Comparison of ENCODE assay signal across 8 mouse cellular contexts in the genomic region with DNA sequence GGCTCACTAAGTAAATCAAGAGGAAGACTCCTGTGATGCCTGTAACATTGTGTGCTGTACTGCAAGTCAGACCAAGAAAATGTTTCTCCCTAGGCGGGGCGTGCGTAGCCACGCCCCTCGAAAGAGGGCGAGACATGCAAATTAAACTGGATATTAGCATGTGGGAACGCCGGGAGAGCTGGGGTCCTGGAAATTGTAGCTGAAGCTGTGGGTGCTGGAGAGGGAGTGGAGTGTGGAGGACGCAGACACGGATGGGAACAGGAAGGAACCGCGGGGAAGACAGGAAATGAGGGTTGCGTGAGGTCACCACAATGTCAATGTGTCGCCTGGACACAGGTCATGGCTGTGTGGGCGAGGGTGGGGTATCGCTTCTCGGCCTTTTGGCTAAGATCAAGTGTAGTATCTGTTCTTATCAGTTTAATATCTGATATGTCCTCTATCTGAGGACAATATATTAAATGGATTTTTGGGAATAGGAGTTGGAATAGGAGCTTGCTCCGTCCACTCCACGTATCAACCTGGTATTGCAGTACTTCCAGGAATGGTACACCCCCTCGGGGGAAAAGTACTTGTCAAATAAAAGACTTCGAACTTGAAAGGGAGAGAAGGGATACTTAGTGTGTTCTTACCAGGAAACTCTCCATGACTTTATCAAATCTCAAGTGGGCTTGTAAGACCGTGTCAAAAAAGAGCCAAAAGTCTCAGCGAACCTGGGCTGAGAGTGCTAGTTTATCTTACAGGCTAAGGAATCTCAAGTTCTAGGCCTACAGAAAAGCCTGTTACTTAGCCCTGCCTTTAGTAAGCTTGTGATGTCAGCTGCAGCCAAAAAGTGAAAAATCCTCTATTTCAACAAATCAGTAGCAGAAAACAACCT. TPM values are rescaled to one million over a fixed set of nuclear protein-coding genes. Genes with fewer than 3 reads are reported as not detected.
DNase-seq lines count a peak whose midpoint lies in the region; ATAC-seq and TF ChIP-seq lines count a peak whose summit lies in the region.

No protein-coding gene starts in this region.

- peak overlapping the region; percentile 93 for H3K27ac ChIP-seq in heart, embryonic 10.5 days
- peak overlapping the region; percentile 69 for H3K27ac ChIP-seq in kidney, adult 2 months (ENCODE audit: insufficient read depth, low read depth, low read length)
- H3K27ac ChIP-seq in lung, embryonic 16.5 days (ENCODE audit: low read length): peak overlapping the region; percentile 87

- WGBS in heart, embryonic 10.5 days: under 1% methylated on average over 23 of the region's 23 CpGs
- WGBS in kidney, adult 2 months: 16% methylated on average over 23 of the region's 23 CpGs
- 5% methylated on average over 23 of the region's 23 CpGs for WGBS in lung, embryonic 16.5 days

- H3K4me1 ChIP-seq in heart, embryonic 10.5 days: no peaks in the 10 kb centered on the region
- no peaks in the 10 kb centered on the region for H3K4me1 ChIP-seq in kidney, adult 2 months (ENCODE audit: control insufficient read depth, insufficient read depth, low read length)
- peaks cover 12% of the 10 kb centered on the region; the same call in 1 of the 2 replicates for H3K4me1 ChIP-seq in lung, embryonic 16.5 days (replicated peaks; ENCODE audit: control insufficient read depth, insufficient read depth, low read length)

- H3K9ac ChIP-seq in lung, embryonic 16.5 days (ENCODE audit: low read length): no peak overlapping the region

- TF ChIP-seq CTCF in kidney, adult 2 months (conservative IDR thresholded peaks at IDR 0.05; ENCODE audit: insufficient read depth, insufficient read length, low read depth, low read length): no peak

- peak; percentile 93 for ATAC-seq in lung, embryonic 16.5 days (ENCODE audit: low read depth)

- peak overlapping the region; percentile 46 for H3K4me3 ChIP-seq in heart, embryonic 10.5 days
- H3K4me3 ChIP-seq in kidney, adult 2 months (ENCODE audit: insufficient read depth, low read depth, low read length): peak overlapping the region; percentile 11; the same call in 1 of the 2 replicates
- H3K4me3 ChIP-seq in lung, embryonic 16.5 days (ENCODE audit: low read length): 0 out of 2 replicates have a peak overlapping the region, but pooled peaks have one; percentile 5

- H3K4me2 ChIP-seq in lung, embryonic 16.5 days (ENCODE audit: low read depth, low read length): peak overlapping the region; percentile 33

- DNase-seq in thymus, postnatal 0 days (ENCODE audit: low spot score): peak; percentile 73
- DNase-seq in thymus, postnatal 25 days: no peak
- peak; percentile 91 for DNase-seq in embryo, embryonic 10.5 days (ENCODE audit: low spot score)
- peak; percentile 89 for DNase-seq in heart, embryonic 10.5 days (ENCODE audit: low spot score)
- peak; percentile 48 for DNase-seq in kidney, adult 2 months
- peak; percentile 3 for DNase-seq in ovary, postnatal 10 days (ENCODE audit: low spot score)
- DNase-seq in left cerebral cortex, adult 8-10 months (ENCODE audit: low spot score in 2 of 2): no peak

- H3K27me3 ChIP-seq in heart, embryonic 10.5 days (ENCODE audit: insufficient read depth, poor library complexity, severe bottlenecking): no peaks in the 10 kb centered on the region
- H3K27me3 ChIP-seq in kidney, adult 2 months (replicated peaks; ENCODE audit: control insufficient read depth, insufficient read depth, low read length): no peaks in the 10 kb centered on the region
- H3K27me3 ChIP-seq in lung, embryonic 16.5 days (ENCODE audit: control insufficient read depth, insufficient read depth, low read depth, low read length): no peaks in the 10 kb centered on the region

- H3K36me3 ChIP-seq in heart, embryonic 10.5 days: peaks cover 31% of the 10 kb centered on the region
- no peaks in the 10 kb centered on the region; the same call in 1 of the 2 replicates for H3K36me3 ChIP-seq in kidney, adult 2 months (ENCODE audit: control insufficient read depth, insufficient read depth, low read length)
- peaks cover 25% of the 10 kb centered on the region for H3K36me3 ChIP-seq in lung, embryonic 16.5 days (ENCODE audit: control insufficient read depth, insufficient read depth, low read length)

- TF ChIP-seq POLR2A in kidney, adult 2 months (IDR thresholded peaks at IDR 0.05; ENCODE audit: low read depth, low read length): peak; percentile 52

- no peaks in the 10 kb centered on the region for H3K9me3 ChIP-seq in heart, embryonic 10.5 days
- no peaks in the 10 kb centered on the region for H3K9me3 ChIP-seq in lung, embryonic 16.5 days (ENCODE audit: control insufficient read depth, low read length)

RNA-seq across cellular contexts. Expression of a gene that starts 21.1 kb away (rescaled TPM):
- polyA plus RNA-seq in thymus, postnatal 0 days (2015; fragmentation: Nextera tagmentation; extraction: Ambion mirVana): 103 and 114 TPM in 2 replicates
- polyA plus RNA-seq in heart, embryonic 10.5 days (2016; fragmentation: Nextera tagmentation; extraction: Ambion mirVana): 75.5 and 82.4 TPM in 2 replicates
- polyA plus RNA-seq in kidney, adult 2 months (2012; rRNA removed): 87.0 and 87.3 TPM in 2 replicates
- polyA plus RNA-seq in lung, embryonic 16.5 days (2015; fragmentation: Nextera tagmentation; extraction: Ambion mirVana): 97.0 and 98.2 TPM in 2 replicates
- 100 to 1,000 TPM; 118 to 140 (median 127) TPM for total RNA-seq in left cerebral cortex, adult 8-10 months (2022)

RNA-seq across cellular contexts. Expression of a gene that starts 26.5 kb away (rescaled TPM):
- 91.8 and 97.7 TPM in 2 replicates for polyA plus RNA-seq in thymus, postnatal 0 days (2015; fragmentation: Nextera tagmentation; extraction: Ambion mirVana)
- polyA plus RNA-seq in heart, embryonic 10.5 days (2016; fragmentation: Nextera tagmentation; extraction: Ambion mirVana): 76.5 and 89.5 TPM in 2 replicates
- 8.2 and 10.4 TPM in 2 replicates for polyA plus RNA-seq in kidney, adult 2 months (2012; rRNA removed)
- polyA plus RNA-seq in lung, embryonic 16.5 days (2015; fragmentation: Nextera tagmentation; extraction: Ambion mirVana): 76.7 and 87.0 TPM in 2 replicates
- 10 to 100 TPM; 43.1 to 57.8 (median 49.0) TPM for total RNA-seq in left cerebral cortex, adult 8-10 months (2022)

RNA-seq across cellular contexts. Expression of a gene that starts 27.0 kb away (rescaled TPM):
- polyA plus RNA-seq in thymus, postnatal 0 days (2015; fragmentation: Nextera tagmentation; extraction: Ambion mirVana): 29.7 and 32.6 TPM in 2 replicates
- polyA plus RNA-seq in heart, embryonic 10.5 days (2016; fragmentation: Nextera tagmentation; extraction: Ambion mirVana): 30.1 and 35.6 TPM in 2 replicates
- polyA plus RNA-seq in kidney, adult 2 months (2012; rRNA removed): 2.3 and 2.9 TPM in 2 replicates
- polyA plus RNA-seq in lung, embryonic 16.5 days (2015; fragmentation: Nextera tagmentation; extraction: Ambion mirVana): 26.3 and 30.1 TPM in 2 replicates
- total RNA-seq in left cerebral cortex, adult 8-10 months (2022): 1 to 10 TPM; 5.9 to 7.2 (median 6.5) TPM

RNA-seq across cellular contexts. Expression of a gene that starts 28.4 kb away (rescaled TPM):
- polyA plus RNA-seq in thymus, postnatal 0 days (2015; fragmentation: Nextera tagmentation; extraction: Ambion mirVana): 21.5 and 24.0 TPM in 2 replicates
- 77.3 and 84.6 TPM in 2 replicates for polyA plus RNA-seq in heart, embryonic 10.5 days (2016; fragmentation: Nextera tagmentation; extraction: Ambion mirVana)
- polyA plus RNA-seq in kidney, adult 2 months (2012; rRNA removed): 13.0 and 13.2 TPM in 2 replicates
- 64.2 and 69.3 TPM in 2 replicates for polyA plus RNA-seq in lung, embryonic 16.5 days (2015; fragmentation: Nextera tagmentation; extraction: Ambion mirVana)
- total RNA-seq in left cerebral cortex, adult 8-10 months (2022): 100 to 1,000 TPM in 1 of 4 experiments, 10 to 100 TPM in 3; 95.5 to 102 (median 98.2) TPM

RNA-seq across cellular contexts. Expression of a gene that starts 55.4 kb away (rescaled TPM):
- polyA plus RNA-seq in thymus, postnatal 0 days (2015; fragmentation: Nextera tagmentation; extraction: Ambion mirVana): 181 and 195 TPM in 2 replicates
- polyA plus RNA-seq in heart, embryonic 10.5 days (2016; fragmentation: Nextera tagmentation; extraction: Ambion mirVana): 38.0 and 50.8 TPM in 2 replicates
- polyA plus RNA-seq in kidney, adult 2 months (2012; rRNA removed): 95.3 and 102 TPM in 2 replicates
- polyA plus RNA-seq in lung, embryonic 16.5 days (2015; fragmentation: Nextera tagmentation; extraction: Ambion mirVana): 55.8 and 56.6 TPM in 2 replicates
- 10 to 100 TPM; 41.9 to 48.6 (median 44.1) TPM for total RNA-seq in left cerebral cortex, adult 8-10 months (2022)

Comparison
In these comparisons a context has a peak if more than half of its experiments do, and no peak if none do; other contexts are left out.
1. DNase-seq: peak in thymus, postnatal 0 days (single experiment), embryo, embryonic 10.5 days (single experiment), heart, embryonic 10.5 days (single experiment), kidney, adult 2 months (single experiment) and ovary, postnatal 10 days (single experiment); none in thymus, postnatal 25 days (single experiment) and left cerebral cortex, adult 8-10 months (0 of 2).
2. Peak in every context shown above with its lines, with median percentiles within 50 percentile points of each other: H3K27ac ChIP-seq and H3K4me3 ChIP-seq.